In the genomic region with DNA sequence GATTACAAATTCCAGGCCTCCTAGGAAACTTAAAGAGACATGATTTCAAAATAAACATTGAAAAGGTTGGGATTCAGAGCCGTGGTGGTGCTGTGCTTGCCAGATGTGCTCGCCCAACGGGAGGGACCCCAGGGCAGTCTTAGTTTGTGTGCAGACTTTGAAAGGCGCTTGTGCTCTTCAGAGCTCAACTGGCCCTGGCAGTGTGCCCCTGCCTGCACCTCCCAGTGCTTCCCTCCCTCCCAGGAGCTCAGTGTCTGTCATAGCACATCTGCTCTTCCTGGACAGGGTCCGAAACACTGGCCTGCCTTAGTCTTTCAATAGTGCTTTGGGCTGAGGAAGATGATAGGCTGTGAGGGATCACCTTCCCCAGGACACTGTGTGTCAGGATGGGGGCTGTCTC, we compare ENCODE assay signal across 9 mouse cellular contexts. TPM values are rescaled to one million over a fixed set of nuclear protein-coding genes. Genes with fewer than 3 reads are reported as not detected.
DNase-seq lines count a peak whose midpoint lies in the region; ATAC-seq and TF ChIP-seq lines count a peak whose summit lies in the region.
"Had no signal": no experiment of that assay in that cellular context is flagged by ENCODE, and none has a peak within 500 bp of the region (broad histone marks: within the 10 kb centered on the region; RNA-seq: fewer than 3 reads in every experiment).

No protein-coding gene starts in this region.

- H3K27me3 ChIP-seq in lung, embryonic 15.5 days, result no peaks in the 10 kb centered on the region
- H3K27me3 ChIP-seq in neural tube, embryonic 15.5 days (replicated peaks), result no peaks in the 10 kb centered on the region

- no peak overlapping the region for H3K4me3 ChIP-seq in lung, embryonic 15.5 days
- H3K4me3 ChIP-seq in gastrocnemius, adult 2 months, result peak overlapping the region; percentile 42
- no peak overlapping the region for H3K4me3 ChIP-seq in neural tube, embryonic 15.5 days (replicated peaks)

- H3K27ac ChIP-seq in lung, embryonic 15.5 days, result peak overlapping the region; percentile 39; the same call in 1 of the 2 replicates
- H3K27ac ChIP-seq in gastrocnemius, adult 2 months, result peak overlapping the region; percentile 99
- H3K27ac ChIP-seq in neural tube, embryonic 15.5 days (replicated peaks), result peak overlapping the region; percentile 61

- intact Hi-C loops in heart, postnatal 25 days (cut with DNase I), result no loop called here
- intact Hi-C loops in gastrocnemius, adult 2 months (cut with DNase I), result loop anchor here (5.0 kb wide), 1 partner anchor 36 kb away; no protein-coding TSS in a partner anchor

- no peak overlapping the region for H3K9ac ChIP-seq in lung, embryonic 15.5 days
- no peak overlapping the region for H3K9ac ChIP-seq in neural tube, embryonic 15.5 days (replicated peaks)

- TF ChIP-seq CTCF in gastrocnemius, adult 2 months (IDR thresholded peaks at IDR 0.05), result no peak

- peaks cover 4% of the 10 kb centered on the region; the same call in 1 of the 2 replicates for H3K36me3 ChIP-seq in lung, embryonic 15.5 days
- peaks cover 12% of the 10 kb centered on the region; the same call in 1 of the 2 replicates for H3K36me3 ChIP-seq in neural tube, embryonic 15.5 days

- DNase-seq in heart, adult 18-20 months, result peak; percentile 59 to 61
- no peak for DNase-seq in heart, postnatal 25 days (ENCODE audit: low spot score)
- no peak for DNase-seq in lung, postnatal 25 days (ENCODE audit: low spot score)
- DNase-seq in gastrocnemius, adult 2 months, result peak; percentile 86
- DNase-seq in layer of hippocampus, adult 8-10 months (ENCODE audit: low spot score in 2 of 2), result no peak
- no peak for DNase-seq in cerebellum, adult 9-10 months
- DNase-seq: cerebellum, postnatal 14 days had no signal

- H3K4me1 ChIP-seq in lung, embryonic 15.5 days, result peaks cover 65% of the 10 kb centered on the region
- H3K4me1 ChIP-seq in neural tube, embryonic 15.5 days, result peaks cover 54% of the 10 kb centered on the region

- no peak overlapping the region for H3K4me2 ChIP-seq in lung, embryonic 15.5 days
- H3K4me2 ChIP-seq in neural tube, embryonic 15.5 days, result no peak overlapping the region

- 34% methylated on average over 5 of the region's 5 CpGs for WGBS in lung, embryonic 15.5 days
- 70% methylated on average over 5 of the region's 5 CpGs for WGBS in neural tube, embryonic 15.5 days

- no peaks in the 10 kb centered on the region for H3K9me3 ChIP-seq in lung, embryonic 15.5 days
- no peaks in the 10 kb centered on the region for H3K9me3 ChIP-seq in neural tube, embryonic 15.5 days (replicated peaks)

- ATAC-seq in lung, embryonic 15.5 days (ENCODE audit: borderline replicate concordance, extremely low read depth, low FRiP score, low TSS enrichment), result no peak
- ATAC-seq in neural tube, embryonic 15.5 days (ENCODE audit: low FRiP score), result no peak

RNA-seq across cellular contexts. Expression of a gene that starts 15.9 kb away (rescaled TPM):
- 10 to 100 TPM; 86.8 to 98.2 TPM for total RNA-seq in heart, adult 18-20 months (2021)
- 10 to 100 TPM; 71.7 to 74.1 TPM for total RNA-seq in heart, postnatal 25 days (2021)
- polyA plus RNA-seq in lung, embryonic 15.5 days (2015; fragmentation: Nextera tagmentation; extraction: Ambion mirVana), result 68.9 and 73.9 TPM in 2 replicates
- total RNA-seq in gastrocnemius, adult 2 months (2021), result 10 to 100 TPM; 52.3 to 52.8 TPM
- polyA plus RNA-seq in neural tube, embryonic 15.5 days (2015; fragmentation: Nextera tagmentation; extraction: Ambion mirVana), result 52.0 and 52.1 TPM in 2 replicates
- 100 to 1,000 TPM; 221 to 238 (median 233) TPM for total RNA-seq in layer of hippocampus, adult 8-10 months (2022)

Comparison
In these comparisons a context has a peak if more than half of its experiments do, and no peak if none do; other contexts are left out.
1. DNase-seq: peak in heart, adult 18-20 months (2 of 2) and gastrocnemius, adult 2 months (single experiment); none in heart, postnatal 25 days (single experiment), lung, postnatal 25 days (single experiment), layer of hippocampus, adult 8-10 months (0 of 2) and cerebellum, adult 9-10 months (single experiment).
2. H3K27ac ChIP-seq: peak in every context shown above with its lines; median percentile 99 in gastrocnemius, adult 2 months; 61 in neural tube, embryonic 15.5 days; 39 in lung, embryonic 15.5 days.